Mouse (Mus musculus) lung, postnatal 0 days (tissue): ENCODE data around the gene Mospd1.

ENCODE experiments used
- CTCF ChIP-seq: IDR thresholded peaks from 2 replicates; pipeline ENCODE4 v1.5.1; 2016; ENCODE audit warnings: antibody characterized with exemption, mild to moderate bottlenecking
- EP300 ChIP-seq: IDR thresholded peaks from 2 replicates; pipeline ENCODE4 v1.6.1; 2016; ENCODE audit warnings: antibody characterized with exemption, mild to moderate bottlenecking, control low read depth

GRCm38 (mm10) chrX:53330396-53330795 lies 39.9 kb downstream of the Mospd1 start:
- TF ChIP-seq CTCF (no peak), EP300 (no peak)
